Mouse (Mus musculus): ENCODE data around the gene Baiap2l2. TPM values are rescaled to one million over a fixed set of nuclear protein-coding genes. Genes with fewer than 3 reads are reported as not detected.

Baiap2l2 gene
- total and polyA plus RNA-seq, 3 experiments: not detected

DNA sequence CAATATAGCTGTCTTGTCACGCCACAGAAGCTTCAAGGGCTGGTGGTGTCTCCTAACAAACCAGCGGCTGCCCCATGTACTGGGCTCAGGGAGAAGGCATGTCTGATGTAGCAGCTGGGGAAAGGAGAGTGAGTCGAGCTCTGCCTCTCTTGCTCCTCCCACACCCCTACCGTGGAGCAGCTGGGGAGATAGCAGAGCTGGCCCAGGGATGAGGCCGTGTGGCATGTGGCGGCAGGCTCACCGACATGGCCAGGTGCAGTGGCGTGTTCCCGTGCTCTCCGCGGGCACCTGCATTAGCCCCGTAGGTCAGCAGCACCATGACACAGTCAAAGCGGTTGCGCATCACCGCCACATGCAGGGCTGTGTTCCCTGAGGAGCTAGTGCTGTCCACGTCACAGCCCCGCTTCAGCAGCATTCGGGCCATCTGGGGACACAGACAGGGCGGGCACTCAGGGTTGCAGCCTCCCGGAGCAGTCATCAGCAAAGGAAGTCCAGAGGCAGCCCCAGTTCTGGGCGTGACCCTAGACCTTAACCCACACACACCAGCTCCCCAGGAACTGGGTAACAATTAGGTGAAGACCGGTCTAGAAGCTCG is 20.8 kb upstream of the Baiap2l2 start:
- H3K9me3 ChIP-seq (replicated peaks): no peaks in the 10 kb centered on the region
- DNase-seq (ENCODE audit: low spot score) (no peak), ATAC-seq (ENCODE audit: extremely low read depth, insufficient number of reproducible peaks, low FRiP score, poor library complexity, severe bottlenecking) (no peak)
- no peak overlapping the region for H3K4me3 ChIP-seq (ENCODE audit: low read depth, low read length)
- TF ChIP-seq POLR2AphosphoS5 (IDR thresholded peaks at IDR 0.05; ENCODE audit: insufficient replicate concordance, low read depth, low read length) (no peak), GATA1 (IDR thresholded peaks at IDR 0.05; ENCODE audit: borderline replicate concordance, low read length) (no peak), TAL1 (conservative IDR thresholded peaks at IDR 0.05; ENCODE audit: low read depth, low read length) (no peak)
- H3K27me3 ChIP-seq (ENCODE audit: insufficient read depth, low read length): no peaks in the 10 kb centered on the region; the same call in 1 of the 2 replicates
- peaks cover 5% of the 10 kb centered on the region; the same call in 1 of the 2 replicates for H3K4me1 ChIP-seq (ENCODE audit: insufficient read depth, low read depth, low read length)
- peaks cover 84% of the 10 kb centered on the region for H3K36me3 ChIP-seq (replicated peaks)

DNA sequence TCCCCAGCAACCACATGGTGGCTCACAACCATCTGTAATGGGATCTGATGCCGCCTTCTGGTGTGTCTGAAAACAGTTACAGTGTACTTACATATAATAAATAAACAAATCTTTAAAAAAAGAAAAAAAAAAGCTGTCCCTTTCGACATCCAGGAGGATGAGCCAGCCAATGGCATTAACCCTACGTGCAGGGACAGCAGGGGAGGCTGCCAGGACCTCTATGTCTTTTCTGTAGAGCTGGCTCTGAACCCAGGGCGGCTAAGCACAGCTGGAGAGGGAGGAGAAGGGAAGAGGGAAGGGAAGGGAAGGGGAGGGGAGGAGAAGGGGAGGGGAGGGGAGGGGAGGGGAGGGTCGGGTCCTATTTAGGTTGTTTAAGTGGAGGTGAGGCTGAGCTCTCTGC is 19.5 kb upstream of the Baiap2l2 start:
- no peaks in the 10 kb centered on the region; the same call in 1 of the 2 replicates for H3K27me3 ChIP-seq (ENCODE audit: insufficient read depth, low read length)
- H3K4me3 ChIP-seq (ENCODE audit: low read depth, low read length): no peak overlapping the region
- DNase-seq (ENCODE audit: low spot score) (no peak), ATAC-seq (ENCODE audit: extremely low read depth, insufficient number of reproducible peaks, low FRiP score, poor library complexity, severe bottlenecking) (no peak)
- H3K4me1 ChIP-seq (ENCODE audit: insufficient read depth, low read depth, low read length): peaks cover 5% of the 10 kb centered on the region; the same call in 1 of the 2 replicates
- no peaks in the 10 kb centered on the region for H3K9me3 ChIP-seq (replicated peaks)
- peaks cover 88% of the 10 kb centered on the region for H3K36me3 ChIP-seq (replicated peaks)
- TF ChIP-seq POLR2AphosphoS5 (IDR thresholded peaks at IDR 0.05; ENCODE audit: insufficient replicate concordance, low read depth, low read length) (no peak), TAL1 (conservative IDR thresholded peaks at IDR 0.05; ENCODE audit: low read depth, low read length) (no peak), GATA2 (IDR thresholded peaks at IDR 0.05; ENCODE audit: borderline replicate concordance, low read depth, low read length) (no peak), GATA1 (IDR thresholded peaks at IDR 0.05; ENCODE audit: borderline replicate concordance, low read length) (no peak), CTCF (IDR thresholded peaks at IDR 0.05; ENCODE audit: low read depth, low read length) (no peak)

GRCm38 (mm10) chr15:79303725-79304124 is 18.4 kb upstream of the Baiap2l2 start:
- ATAC-seq (ENCODE audit: extremely low read depth, insufficient number of reproducible peaks, low FRiP score, poor library complexity, severe bottlenecking) (no peak), DNase-seq (ENCODE audit: low spot score) (no peak)
- Histone ChIP-seq H3K9me3 (replicated peaks) (no peaks in the 10 kb centered on the region), H3K36me3 (replicated peaks) (peaks cover 96% of the 10 kb centered on the region), H3K27me3 (ENCODE audit: insufficient read depth, low read length) (no peaks in the 10 kb centered on the region; the same call in 1 of the 2 replicates), H3K4me3 (ENCODE audit: low read depth, low read length) (no peak overlapping the region), H3K4me1 (ENCODE audit: insufficient read depth, low read depth, low read length) (peaks cover 5% of the 10 kb centered on the region; the same call in 1 of the 2 replicates)
- no peak for TF ChIP-seq TAL1 (conservative IDR thresholded peaks at IDR 0.05; ENCODE audit: low read depth, low read length)
- TF ChIP-seq GATA1 (IDR thresholded peaks at IDR 0.05; ENCODE audit: borderline replicate concordance, low read length): no peak
- no peak for TF ChIP-seq POLR2AphosphoS5 (IDR thresholded peaks at IDR 0.05; ENCODE audit: insufficient replicate concordance, low read depth, low read length)
- no peak for TF ChIP-seq GATA2 (IDR thresholded peaks at IDR 0.05; ENCODE audit: borderline replicate concordance, low read depth, low read length)
- no peak for TF ChIP-seq CTCF (IDR thresholded peaks at IDR 0.05; ENCODE audit: low read depth, low read length)

GRCm38 (mm10) chr15:79299563-79300155 is 14.3 kb upstream of the Baiap2l2 start:
- DNase-seq (ENCODE audit: low spot score) (no peak), ATAC-seq (ENCODE audit: extremely low read depth, insufficient number of reproducible peaks, low FRiP score, poor library complexity, severe bottlenecking) (no peak)
- Histone ChIP-seq H3K9me3 (replicated peaks) (no peaks in the 10 kb centered on the region), H3K4me3 (ENCODE audit: low read depth, low read length) (no peak overlapping the region), H3K36me3 (replicated peaks) (peaks cover 88% of the 10 kb centered on the region), H3K4me1 (ENCODE audit: insufficient read depth, low read depth, low read length) (no peaks in the 10 kb centered on the region), H3K27me3 (ENCODE audit: insufficient read depth, low read length) (no peaks in the 10 kb centered on the region)
- no peak for TF ChIP-seq CTCF (IDR thresholded peaks at IDR 0.05; ENCODE audit: low read depth, low read length)
- TF ChIP-seq TAL1 (conservative IDR thresholded peaks at IDR 0.05; ENCODE audit: low read depth, low read length): no peak
- TF ChIP-seq GATA1 (IDR thresholded peaks at IDR 0.05; ENCODE audit: borderline replicate concordance, low read length): no peak
- TF ChIP-seq POLR2AphosphoS5 (IDR thresholded peaks at IDR 0.05; ENCODE audit: insufficient replicate concordance, low read depth, low read length): no peak
- TF ChIP-seq GATA2 (IDR thresholded peaks at IDR 0.05; ENCODE audit: borderline replicate concordance, low read depth, low read length): no peak

GRCm38 (mm10) chr15:79298553-79298952 is 13.2 kb upstream of the Baiap2l2 start:
- Histone ChIP-seq H3K4me1 (ENCODE audit: insufficient read depth, low read depth, low read length) (no peaks in the 10 kb centered on the region), H3K36me3 (replicated peaks) (peaks cover 87% of the 10 kb centered on the region), H3K4me3 (ENCODE audit: low read depth, low read length) (no peak overlapping the region), H3K27me3 (ENCODE audit: insufficient read depth, low read length) (no peaks in the 10 kb centered on the region), H3K9me3 (replicated peaks) (no peaks in the 10 kb centered on the region)
- TF ChIP-seq POLR2AphosphoS5 (IDR thresholded peaks at IDR 0.05; ENCODE audit: insufficient replicate concordance, low read depth, low read length) (no peak), CTCF (IDR thresholded peaks at IDR 0.05; ENCODE audit: low read depth, low read length) (no peak), TAL1 (conservative IDR thresholded peaks at IDR 0.05; ENCODE audit: low read depth, low read length) (no peak), GATA1 (IDR thresholded peaks at IDR 0.05; ENCODE audit: borderline replicate concordance, low read length) (no peak), GATA2 (IDR thresholded peaks at IDR 0.05; ENCODE audit: borderline replicate concordance, low read depth, low read length) (no peak)
- no peak for ATAC-seq (ENCODE audit: extremely low read depth, insufficient number of reproducible peaks, low FRiP score, poor library complexity, severe bottlenecking)
- DNase-seq (ENCODE audit: low spot score): no peak

GRCm38 (mm10) chr15:79292779-79293178 is 7.4 kb upstream of the Baiap2l2 start:
- peaks cover 83% of the 10 kb centered on the region for H3K36me3 ChIP-seq (replicated peaks)
- no peaks in the 10 kb centered on the region for H3K27me3 ChIP-seq (ENCODE audit: insufficient read depth, low read length)
- TF ChIP-seq TAL1 (conservative IDR thresholded peaks at IDR 0.05; ENCODE audit: low read depth, low read length) (no peak), POLR2AphosphoS5 (IDR thresholded peaks at IDR 0.05; ENCODE audit: insufficient replicate concordance, low read depth, low read length) (no peak), GATA1 (IDR thresholded peaks at IDR 0.05; ENCODE audit: borderline replicate concordance, low read length) (no peak), CTCF (IDR thresholded peaks at IDR 0.05; ENCODE audit: low read depth, low read length) (no peak), GATA2 (IDR thresholded peaks at IDR 0.05; ENCODE audit: borderline replicate concordance, low read depth, low read length) (no peak)
- H3K4me1 ChIP-seq (ENCODE audit: insufficient read depth, low read depth, low read length): no peaks in the 10 kb centered on the region
- H3K4me3 ChIP-seq (ENCODE audit: low read depth, low read length): no peak overlapping the region
- no peaks in the 10 kb centered on the region for H3K9me3 ChIP-seq (replicated peaks)
- ATAC-seq (ENCODE audit: extremely low read depth, insufficient number of reproducible peaks, low FRiP score, poor library complexity, severe bottlenecking): no peak
- no peak for DNase-seq (ENCODE audit: low spot score)

Measured in G1E (cell line).